In genomic region chr7:5540770-5541436, GRCm38 (mm10) we compare ENCODE assay signal across 12 mouse cellular contexts. TPM values are rescaled to one million over a fixed set of nuclear protein-coding genes. Genes with fewer than 3 reads are reported as not detected.
"Had no signal": no experiment of that assay in that cellular context is flagged by ENCODE, and none has a peak within 500 bp of the region (broad histone marks: within the 10 kb centered on the region; RNA-seq: fewer than 3 reads in every experiment).

No protein-coding gene starts in this region.

RNA-seq across cellular contexts. Expression of gene Vmn1r60, which starts 6.2 kb away (rescaled TPM):
- polyA plus RNA-seq: neural tube, embryonic 14.5 days; neural tube, embryonic 15.5 days; small intestine, adult 2 months; spleen, adult 2 months; stomach, embryonic 14.5 days; stomach, embryonic 15.5 days; stomach, embryonic 16.5 days; stomach, postnatal 0 days; testis, adult 2 months; thymus, adult 2 months; thymus, postnatal 0 days; urinary bladder, adult 2 months had no signal

RNA-seq across cellular contexts. Expression of gene Vmn2r28, which starts 47.1 kb away (rescaled TPM):
- polyA plus RNA-seq: neural tube, embryonic 14.5 days; neural tube, embryonic 15.5 days; small intestine, adult 2 months; spleen, adult 2 months; stomach, embryonic 14.5 days; stomach, embryonic 15.5 days; stomach, embryonic 16.5 days; stomach, postnatal 0 days; testis, adult 2 months; thymus, adult 2 months; thymus, postnatal 0 days; urinary bladder, adult 2 months had no signal
